In the genomic region with DNA sequence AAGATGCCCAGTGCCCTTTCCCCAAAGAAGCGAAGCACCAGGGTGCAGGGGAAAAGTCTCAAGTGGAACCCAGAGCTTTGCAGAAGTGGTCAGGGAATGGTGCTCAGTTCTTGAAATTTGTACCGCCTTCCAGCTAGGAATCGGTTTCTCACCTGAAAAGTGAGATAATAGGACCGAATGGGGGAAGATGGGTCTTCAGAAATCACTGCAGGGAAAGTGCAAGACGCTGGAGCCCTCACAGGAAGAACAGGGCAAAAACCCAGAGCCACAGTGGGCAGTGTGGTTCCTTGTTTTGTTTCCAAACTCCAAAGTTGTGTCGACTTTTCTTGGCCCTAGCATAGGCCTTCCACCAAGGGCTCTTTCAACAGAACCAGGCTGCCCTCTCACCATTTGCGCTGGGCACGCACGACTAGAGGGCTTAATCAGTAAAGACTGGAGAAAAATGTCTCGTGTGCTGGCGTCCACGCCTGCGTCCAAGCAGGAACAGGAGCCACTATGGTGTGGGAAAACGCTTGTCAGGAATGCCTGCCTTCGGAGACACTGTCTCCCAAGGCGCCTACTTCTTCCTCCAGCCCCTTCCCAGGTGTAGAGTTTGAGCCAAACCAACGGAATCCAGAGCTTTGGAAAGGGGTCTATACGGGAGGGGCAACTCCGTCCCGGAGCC, we compare ENCODE assay signal across 12 mouse cellular contexts. TPM values are rescaled to one million over a fixed set of nuclear protein-coding genes. Genes with fewer than 3 reads are reported as not detected.
A peak's percentile ranks its signal among the peaks of the same experiment; 100 is the strongest.
DNase-seq lines count a peak whose midpoint lies in the region; ATAC-seq and TF ChIP-seq lines count a peak whose summit lies in the region.
"Had no signal": no experiment of that assay in that cellular context is flagged by ENCODE, and none has a peak within 500 bp of the region (broad histone marks: within the 10 kb centered on the region; RNA-seq: fewer than 3 reads in every experiment).

No protein-coding gene starts in this region.

- peak; percentile 74 for DNase-seq in heart, adult 11 months
- DNase-seq in heart, adult 8-10 months (ENCODE audit: low spot score), result no peak
- no peak for DNase-seq in layer of hippocampus, adult 2 months (ENCODE audit: low spot score in 2 of 2)
- no peak for DNase-seq in layer of hippocampus, adult 11-12 months (ENCODE audit: low spot score)
- DNase-seq in hindbrain, postnatal 0 days (ENCODE audit: low spot score), result no peak
- DNase-seq in ovary, postnatal 36 days (ENCODE audit: low spot score), result no peak
- DNase-seq in right cerebral cortex, postnatal 25 days, result no peak
- DNase-seq: kidney, postnatal 25 days; liver, postnatal 0 days had no signal

- no peak overlapping the region for H3K9ac ChIP-seq in embryonic facial prominence, embryonic 13.5 days
- no peak overlapping the region for H3K9ac ChIP-seq in hindbrain, postnatal 0 days (replicated peaks; ENCODE audit: low read length)
- H3K9ac ChIP-seq: liver, postnatal 0 days had no signal

- H3K27me3 ChIP-seq in embryonic facial prominence, embryonic 13.5 days, result peaks cover 94% of the 10 kb centered on the region
- peaks cover 70% of the 10 kb centered on the region for H3K27me3 ChIP-seq in hindbrain, postnatal 0 days (ENCODE audit: insufficient read depth, low read length)

- H3K27ac ChIP-seq in layer of hippocampus, adult 2 months, result no peak overlapping the region
- H3K27ac ChIP-seq in embryonic facial prominence, embryonic 13.5 days, result no peak overlapping the region
- no peak overlapping the region for H3K27ac ChIP-seq in hindbrain, postnatal 0 days

- WGBS in embryonic facial prominence, embryonic 13.5 days, result 2% methylated on average over 20 of the region's 20 CpGs
- 2% methylated on average over 20 of the region's 20 CpGs for WGBS in hindbrain, postnatal 0 days

- TF ChIP-seq CTCF in layer of hippocampus, adult 2 months (conservative IDR thresholded peaks at IDR 0.05), result no peak
- no peak for TF ChIP-seq CTCF in hindbrain, postnatal 0 days (IDR thresholded peaks at IDR 0.05; ENCODE audit: low read depth)

- H3K4me1 ChIP-seq in embryonic facial prominence, embryonic 13.5 days, result peaks cover 21% of the 10 kb centered on the region
- 0 out of 2 replicates have a peak, but pooled peaks cover 9% of the 10 kb centered on the region for H3K4me1 ChIP-seq in hindbrain, postnatal 0 days (ENCODE audit: insufficient read depth, low read length)

- ATAC-seq in embryonic facial prominence, embryonic 13.5 days (ENCODE audit: insufficient number of reproducible peaks, insufficient read depth, low FRiP score, low TSS enrichment, low read depth), result no peak
- no peak for ATAC-seq in hindbrain, postnatal 0 days
- ATAC-seq: liver, postnatal 0 days had no signal

- H3K9me3 ChIP-seq in embryonic facial prominence, embryonic 13.5 days, result no peaks in the 10 kb centered on the region
- 0 out of 2 replicates have a peak, but pooled peaks cover 3% of the 10 kb centered on the region for H3K9me3 ChIP-seq in hindbrain, postnatal 0 days (ENCODE audit: low read length)

- 0 out of 2 replicates have a peak overlapping the region, but pooled peaks have one; percentile 24 for H3K4me2 ChIP-seq in embryonic facial prominence, embryonic 13.5 days
- no peak overlapping the region for H3K4me2 ChIP-seq in hindbrain, postnatal 0 days (ENCODE audit: low read depth, low read length)

- no peaks in the 10 kb centered on the region for H3K36me3 ChIP-seq in embryonic facial prominence, embryonic 13.5 days
- H3K36me3 ChIP-seq in hindbrain, postnatal 0 days (ENCODE audit: insufficient read depth, low read length), result no peaks in the 10 kb centered on the region

- peak overlapping the region; percentile 11; the same call in 1 of the 2 replicates for H3K4me3 ChIP-seq in layer of hippocampus, adult 2 months
- H3K4me3 ChIP-seq in embryonic facial prominence, embryonic 13.5 days, result peak overlapping the region; percentile 19
- H3K4me3 ChIP-seq in hindbrain, postnatal 0 days (ENCODE audit: low read length), result 0 out of 2 replicates have a peak overlapping the region, but pooled peaks have one; percentile 11

RNA-seq across cellular contexts. Expression of a gene that starts 3.7 kb away (rescaled TPM):
- under 1 TPM in 1 of 4 experiments, not detected in 3; 0.09 TPM for total RNA-seq in heart, adult 8-10 months (2022)
- 1 to 10 TPM; 3.5 to 4.4 TPM for total RNA-seq in layer of hippocampus, adult 2 months (2021)
- polyA plus RNA-seq in embryonic facial prominence, embryonic 13.5 days (2015; fragmentation: Nextera tagmentation; extraction: Ambion mirVana), result 0.56 and 1.5 TPM in 2 replicates
- total RNA-seq in hindbrain, postnatal 0 days (2014; rRNA removed), result 1.2 and 2.0 TPM in 2 replicates
- 0.06 and 0.08 TPM in 2 replicates for polyA plus RNA-seq in hindbrain, postnatal 0 days (2015; fragmentation: Nextera tagmentation; extraction: Ambion mirVana)
- total RNA-seq: megakaryocyte-erythroid progenitor cell, adult 5-6 weeks had no signal
- polyA plus RNA-seq: liver, postnatal 0 days; thymus, postnatal 0 days had no signal
